Mouse (Mus musculus) kidney, adult 2 months (tissue): ENCODE measurements around the gene Acot7. TPM values are rescaled to one million over a fixed set of nuclear protein-coding genes. Genes with fewer than 3 reads are reported as not detected.

Experiments used
- DNase-seq: peaks from one replicate; pipeline ENCODE4 v3.0.0; 2021
- H3K27ac ChIP-seq: fragments of 200-500 bp; 2 replicates; pipeline ENCODE4 v1.5.1; 2012; ENCODE audit warnings: low read depth, low read length, control low read depth, inconsistent platforms; ENCODE audit not compliant: insufficient read depth
- H3K27me3 ChIP-seq: fragments of 200-500 bp; replicated peaks from 2 replicates; pipeline ENCODE4 v1.6.1; 2012; ENCODE audit warnings: mild to moderate bottlenecking, moderate library complexity, low read length, inconsistent platforms; ENCODE audit not compliant: control insufficient read depth, insufficient read depth
- H3K36me3 ChIP-seq: fragments of 200-500 bp; 2 replicates; pipeline ENCODE4 v1.6.1; 2012; ENCODE audit warnings: mild to moderate bottlenecking, moderate library complexity, low read length, inconsistent platforms; ENCODE audit not compliant: control insufficient read depth, insufficient read depth
- H3K4me1 ChIP-seq: fragments of 200-500 bp; 2 replicates; pipeline ENCODE4 v1.6.1; 2011; ENCODE audit warnings: low read length; ENCODE audit not compliant: control insufficient read depth, insufficient read depth
- H3K4me3 ChIP-seq: fragments of 200-500 bp; 2 replicates; pipeline ENCODE4 v1.5.1; 2011; ENCODE audit warnings: mild to moderate bottlenecking, low read depth, low read length, control low read depth; ENCODE audit not compliant: insufficient read depth
- CTCF ChIP-seq: fragments of 200-500 bp; conservative IDR thresholded peaks from 2 replicates; pipeline ENCODE4 v1.5.1; 2011; ENCODE audit warnings: low read depth, mild to moderate bottlenecking, control low read depth, low read length, moderate library complexity, mixed read lengths; ENCODE audit not compliant: insufficient read depth, insufficient read length
- POLR2A ChIP-seq: fragments of 200-500 bp; IDR thresholded peaks from one replicate; pipeline ENCODE4 v1.6.1; 2011; ENCODE audit warnings: low read depth, low read length, control low read depth
- WGBS: fragments of 180-500 bp; shearing (Covaris S2); methylation state at CpG from one replicate; pipeline ENCODE4 v1.1.7; 2018; 5-methylcytosine and 5-hydroxymethylcytosine counted together
- polyA plus RNA-seq: library from polyadenylated mRNA; depleted of rRNA; stranded (reverse); fragments of >200 nt; gene quantifications from 2 replicates; pipeline ENCODE4 v1.2.3, GENCODE M21; 2012

The Acot7 gene
- polyA plus RNA-seq, 1 experiment: 80.2 TPM

- 23% methylated on average over 3 of the region's 3 CpGs for WGBS
- no peak overlapping the region for H3K4me3 ChIP-seq
These were observed 7.2 kb downstream of the Acot7 start for GRCm38 (mm10) chr4:152185137-152185509.

GRCm38 (mm10) chr4:152185510-152186204 lies 7.7 kb downstream of the Acot7 start:
- whole genome bisulfite sequencing: 22% methylated on average over 19 of the region's 19 CpGs
- no peak for DNase-seq
- peaks cover 3% of the 10 kb centered on the region; the same call in 1 of the 2 replicates for H3K4me1 ChIP-seq
- H3K27ac ChIP-seq: no peak overlapping the region
- no peaks in the 10 kb centered on the region for H3K27me3 ChIP-seq
- TF ChIP-seq CTCF (no peak), POLR2A (no peak)
- H3K4me3 ChIP-seq: no peak overlapping the region
- H3K36me3 ChIP-seq: no peaks in the 10 kb centered on the region

More at GRCm38 (mm10) chr4:152185137-152185509, 7.2 kb downstream of the Acot7 start:
- DNase-seq: no peak
- H3K27me3 ChIP-seq: no peaks in the 10 kb centered on the region
- no peak overlapping the region for H3K27ac ChIP-seq
- no peaks in the 10 kb centered on the region for H3K36me3 ChIP-seq
- no peak for TF ChIP-seq CTCF
- TF ChIP-seq POLR2A: no peak
- peaks cover 3% of the 10 kb centered on the region; the same call in 1 of the 2 replicates for H3K4me1 ChIP-seq

GRCm38 (mm10) chr4:152186205-152187082 lies 8.5 kb downstream of the Acot7 start:
- H3K27me3 ChIP-seq: no peaks in the 10 kb centered on the region
- no peak overlapping the region for H3K27ac ChIP-seq
- TF ChIP-seq POLR2A: no peak
- no peak for TF ChIP-seq CTCF
- 60% methylated on average over 14 of the region's 14 CpGs for WGBS
- H3K4me3 ChIP-seq: no peak overlapping the region
- H3K4me1 ChIP-seq: peaks cover 3% of the 10 kb centered on the region; the same call in 1 of the 2 replicates
- H3K36me3 ChIP-seq: no peaks in the 10 kb centered on the region
- DNase-seq: no peak

GRCm38 (mm10) chr4:152187142-152187541 lies 9.2 kb downstream of the Acot7 start:
- no peaks in the 10 kb centered on the region for H3K36me3 ChIP-seq
- H3K4me1 ChIP-seq: peaks cover 3% of the 10 kb centered on the region; the same call in 1 of the 2 replicates
- H3K27me3 ChIP-seq: no peaks in the 10 kb centered on the region
- no peak overlapping the region for H3K27ac ChIP-seq
- TF ChIP-seq POLR2A: no peak
- no peak for DNase-seq
- WGBS: 81% methylated on average over 9 of the region's 9 CpGs
- H3K4me3 ChIP-seq: no peak overlapping the region

GRCm38 (mm10) chr4:152188651-152189050 lies 10.7 kb downstream of the Acot7 start:
- Histone ChIP-seq H3K27me3 (no peaks in the 10 kb centered on the region), H3K4me1 (peaks cover 3% of the 10 kb centered on the region; the same call in 1 of the 2 replicates), H3K27ac (no peak overlapping the region), H3K4me3 (no peak overlapping the region), H3K36me3 (no peaks in the 10 kb centered on the region)
- no peak for DNase-seq
- 92% methylated on average over 2 of the region's 2 CpGs for WGBS
- TF ChIP-seq CTCF (no peak), POLR2A (no peak)

GRCm38 (mm10) chr4:152189071-152189470 lies 11.1 kb downstream of the Acot7 start:
- DNase-seq: no peak
- TF ChIP-seq CTCF (no peak), POLR2A (no peak)
- Histone ChIP-seq H3K4me3 (no peak overlapping the region), H3K36me3 (no peaks in the 10 kb centered on the region), H3K27me3 (no peaks in the 10 kb centered on the region), H3K4me1 (peaks cover 3% of the 10 kb centered on the region; the same call in 1 of the 2 replicates), H3K27ac (no peak overlapping the region)
- 94% methylated on average over 6 of the region's 6 CpGs for WGBS

GRCm38 (mm10) chr4:152189691-152190090 lies 11.8 kb downstream of the Acot7 start:
- 83% methylated on average over 4 of the region's 4 CpGs for WGBS
- H3K27me3 ChIP-seq: no peaks in the 10 kb centered on the region
- no peak overlapping the region for H3K27ac ChIP-seq
- H3K36me3 ChIP-seq: no peaks in the 10 kb centered on the region
- TF ChIP-seq CTCF (no peak), POLR2A (no peak)
- H3K4me1 ChIP-seq: peaks cover 5% of the 10 kb centered on the region
- DNase-seq: no peak
- H3K4me3 ChIP-seq: no peak overlapping the region
